Mouse (Mus musculus): ENCODE data around the gene Arglu1. TPM values are rescaled to one million over a fixed set of nuclear protein-coding genes. Genes with fewer than 3 reads are reported as not detected.
A peak's percentile ranks its signal among the peaks of the same experiment; 100 is the strongest.

Arglu1 gene
- polyA plus RNA-seq, 1 experiment: 143 TPM

DNA sequence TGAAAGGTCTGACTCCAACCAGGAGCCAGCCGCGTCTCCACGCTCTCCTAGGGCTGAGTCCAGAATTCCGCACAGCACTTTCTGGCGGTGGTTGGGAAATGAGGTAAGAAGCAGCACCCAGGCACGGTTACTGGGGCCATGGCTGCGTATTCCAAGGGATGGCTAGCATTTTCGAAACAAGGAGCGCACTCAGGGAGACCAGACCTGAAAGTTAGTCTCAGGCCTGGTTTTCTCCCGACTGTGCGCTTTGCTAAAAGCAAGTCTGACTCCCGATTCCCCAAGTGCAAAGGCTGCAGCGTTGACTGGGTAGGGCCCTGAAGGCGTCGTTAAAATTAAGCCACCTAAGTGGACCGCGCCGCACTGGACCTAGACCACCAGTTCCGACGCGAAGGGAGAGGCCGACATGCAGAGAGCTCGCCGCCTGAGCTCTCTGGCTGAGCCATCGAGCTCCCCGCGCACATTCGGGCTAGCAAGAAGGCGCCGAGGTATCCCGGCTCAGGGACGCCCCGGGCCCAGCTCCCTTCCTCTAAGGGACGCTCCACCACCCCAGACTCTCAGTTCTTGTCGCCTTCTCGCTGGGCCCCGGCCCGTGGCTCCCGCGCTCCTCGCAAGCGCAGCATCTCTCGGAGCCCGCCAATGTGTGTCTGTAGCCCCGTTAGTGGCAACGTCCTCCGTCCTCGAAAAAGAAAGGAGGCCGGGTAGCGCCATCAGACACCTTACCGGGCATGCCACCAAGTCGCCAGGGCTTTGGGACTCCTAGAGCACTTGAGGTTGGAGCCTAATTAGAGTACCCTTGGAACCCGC, 30.6 kb downstream of the Arglu1 start:
- peak overlapping the region; percentile 100 for H3K4me3 ChIP-seq (ENCODE audit: insufficient read depth, low read length)
- peak overlapping the region; percentile 86 for H3K27ac ChIP-seq (ENCODE audit: insufficient read depth, low read length)
- peaks cover under 1% of the 10 kb centered on the region; the same call in 1 of the 2 replicates for H3K4me1 ChIP-seq (ENCODE audit: control insufficient read depth, insufficient read depth, low read length)
- TF ChIP-seq CTCF (IDR thresholded peaks at IDR 0.05; ENCODE audit: extremely low read depth, insufficient read depth, low read length) (no peak), POLR2A (IDR thresholded peaks at IDR 0.05; ENCODE audit: extremely low read depth, insufficient read depth, low read length) (no peak)

DNA sequence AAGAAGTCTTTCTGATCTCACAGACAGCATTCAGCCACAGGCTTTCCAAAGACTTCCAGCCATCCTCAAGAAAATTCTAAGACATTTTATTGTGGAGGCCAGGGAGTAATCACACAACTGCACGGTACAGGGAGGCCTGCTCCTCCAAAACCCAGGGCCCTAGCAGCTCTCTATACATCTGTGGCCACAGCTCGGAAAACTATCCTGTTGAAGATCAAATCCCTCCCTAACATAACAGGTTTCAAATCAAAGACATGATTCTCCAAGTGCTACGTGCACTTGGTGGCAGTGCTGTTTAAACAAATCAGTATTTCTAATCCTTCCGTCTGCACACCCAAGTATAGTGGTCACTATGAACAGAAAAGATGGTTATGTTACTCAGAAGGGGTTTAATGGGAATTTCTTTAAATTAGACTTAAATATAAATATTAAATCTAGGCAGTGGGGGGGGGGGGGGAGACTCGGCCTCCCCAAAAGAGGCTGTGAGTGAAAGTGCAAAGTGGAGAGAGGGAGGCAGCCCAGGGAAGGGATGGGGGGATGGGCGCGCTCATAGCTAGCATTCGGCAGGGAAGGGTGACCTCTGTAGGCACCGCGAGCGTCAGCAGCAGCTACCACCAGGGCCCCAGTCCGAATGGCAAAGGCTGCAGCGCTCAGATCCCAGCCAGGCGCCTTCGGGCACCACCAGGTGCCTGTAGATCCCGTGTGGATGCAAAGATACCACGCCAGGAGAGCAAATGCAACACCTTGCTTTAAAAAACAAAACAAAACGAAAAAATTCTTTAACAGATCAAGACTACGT, 31.7 kb downstream of the Arglu1 start:
- Histone ChIP-seq H3K27ac (ENCODE audit: insufficient read depth, low read length) (peak overlapping the region; percentile 58), H3K4me3 (ENCODE audit: insufficient read depth, low read length) (peak overlapping the region; percentile 100), H3K4me1 (ENCODE audit: control insufficient read depth, insufficient read depth, low read length) (peaks cover 7% of the 10 kb centered on the region)

DNA sequence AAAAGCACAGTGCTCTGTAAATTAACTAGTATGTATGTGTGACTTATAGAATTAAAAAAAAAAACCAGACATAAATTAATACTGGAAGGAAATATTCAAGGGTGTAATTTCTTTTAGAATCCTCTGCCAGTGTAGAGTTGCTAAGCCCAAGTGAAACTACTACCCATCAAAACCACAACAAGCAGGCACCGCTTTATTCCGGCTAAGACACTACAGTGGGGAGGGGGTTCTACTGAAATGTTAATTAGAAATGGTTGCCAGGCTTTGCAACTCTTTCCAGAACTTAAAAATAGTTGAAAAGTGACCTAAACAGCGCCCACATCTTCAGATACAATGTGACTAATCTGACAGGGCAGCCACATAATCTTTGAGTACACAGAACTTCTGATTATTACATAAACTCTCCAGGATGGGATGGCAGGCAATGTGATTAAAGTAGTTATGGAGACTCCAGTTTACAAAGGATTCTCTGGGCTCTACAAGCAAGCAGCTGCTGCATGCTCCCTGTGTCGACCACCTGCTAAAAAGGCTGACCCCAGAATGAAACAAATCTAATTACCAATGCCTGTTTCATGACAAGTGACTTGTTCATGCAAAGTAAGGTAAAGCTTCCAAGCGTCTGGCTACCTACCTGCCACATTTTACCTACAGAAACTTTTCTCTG, 32.5 kb downstream of the Arglu1 start:
- H3K27ac ChIP-seq (ENCODE audit: insufficient read depth, low read length): peak overlapping the region; percentile 58; the same call in 1 of the 2 replicates
- TF ChIP-seq POLR2A (IDR thresholded peaks at IDR 0.05; ENCODE audit: extremely low read depth, insufficient read depth, low read length) (no peak), CTCF (IDR thresholded peaks at IDR 0.05; ENCODE audit: extremely low read depth, insufficient read depth, low read length) (no peak)
- peak overlapping the region; percentile 100 for H3K4me3 ChIP-seq (ENCODE audit: insufficient read depth, low read length)
- H3K4me1 ChIP-seq (ENCODE audit: control insufficient read depth, insufficient read depth, low read length): peaks cover 9% of the 10 kb centered on the region

More for the DNA sequence above, 31.7 kb downstream of the Arglu1 start:
- TF ChIP-seq CTCF (IDR thresholded peaks at IDR 0.05; ENCODE audit: extremely low read depth, insufficient read depth, low read length) (peak; percentile 54), POLR2A (IDR thresholded peaks at IDR 0.05; ENCODE audit: extremely low read depth, insufficient read depth, low read length) (no peak)

DNA sequence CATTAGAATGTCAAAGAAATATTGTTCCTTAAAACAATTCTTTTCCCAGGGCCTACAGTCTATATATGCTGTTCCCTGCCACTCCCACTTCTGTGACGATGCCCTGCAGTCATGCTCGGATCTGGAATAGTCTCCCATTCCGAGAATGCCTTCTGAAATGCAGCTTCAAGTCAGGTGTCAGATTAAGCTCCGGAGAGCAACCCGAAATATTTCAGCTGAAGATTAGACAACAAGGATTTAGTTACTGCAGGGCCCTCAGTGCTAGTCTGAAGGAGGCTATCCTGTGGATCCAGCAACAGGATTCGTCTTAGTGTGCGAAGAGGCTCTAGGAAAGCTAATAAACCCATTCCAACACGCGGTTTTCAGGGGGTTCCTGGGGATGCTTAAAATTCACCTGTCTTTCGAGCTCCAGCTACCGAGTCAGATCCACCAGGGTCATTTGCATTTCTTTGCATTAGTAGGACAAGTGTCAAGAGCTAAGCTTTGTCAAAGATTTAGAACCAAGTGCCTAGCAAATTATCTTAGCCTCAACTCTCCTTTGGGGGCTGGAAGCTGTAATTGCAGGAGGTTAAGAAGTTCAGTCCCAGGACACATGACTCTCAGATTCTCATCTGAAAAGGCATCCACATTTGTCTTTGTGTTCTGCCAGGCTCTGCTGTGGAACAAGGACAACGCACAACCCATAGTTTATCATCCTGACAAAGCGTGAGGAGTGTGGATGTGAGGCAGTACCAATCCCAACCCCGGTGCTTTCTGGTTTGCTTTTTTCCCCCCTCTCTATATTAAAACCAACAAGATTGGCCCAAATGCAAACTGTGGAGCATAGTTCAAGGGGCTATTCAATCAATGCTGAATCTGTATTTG, 33.5 kb downstream of the Arglu1 start:
- Histone ChIP-seq H3K27ac (ENCODE audit: insufficient read depth, low read length) (peak overlapping the region; percentile 23; the same call in 1 of the 2 replicates), H3K4me1 (ENCODE audit: control insufficient read depth, insufficient read depth, low read length) (peaks cover 11% of the 10 kb centered on the region), H3K4me3 (ENCODE audit: insufficient read depth, low read length) (peak overlapping the region; percentile 32)
- TF ChIP-seq POLR2A (IDR thresholded peaks at IDR 0.05; ENCODE audit: extremely low read depth, insufficient read depth, low read length) (0 out of 2 replicates have a peak, but pooled peaks have one; percentile 28), CTCF (IDR thresholded peaks at IDR 0.05; ENCODE audit: extremely low read depth, insufficient read depth, low read length) (no peak)

DNA sequence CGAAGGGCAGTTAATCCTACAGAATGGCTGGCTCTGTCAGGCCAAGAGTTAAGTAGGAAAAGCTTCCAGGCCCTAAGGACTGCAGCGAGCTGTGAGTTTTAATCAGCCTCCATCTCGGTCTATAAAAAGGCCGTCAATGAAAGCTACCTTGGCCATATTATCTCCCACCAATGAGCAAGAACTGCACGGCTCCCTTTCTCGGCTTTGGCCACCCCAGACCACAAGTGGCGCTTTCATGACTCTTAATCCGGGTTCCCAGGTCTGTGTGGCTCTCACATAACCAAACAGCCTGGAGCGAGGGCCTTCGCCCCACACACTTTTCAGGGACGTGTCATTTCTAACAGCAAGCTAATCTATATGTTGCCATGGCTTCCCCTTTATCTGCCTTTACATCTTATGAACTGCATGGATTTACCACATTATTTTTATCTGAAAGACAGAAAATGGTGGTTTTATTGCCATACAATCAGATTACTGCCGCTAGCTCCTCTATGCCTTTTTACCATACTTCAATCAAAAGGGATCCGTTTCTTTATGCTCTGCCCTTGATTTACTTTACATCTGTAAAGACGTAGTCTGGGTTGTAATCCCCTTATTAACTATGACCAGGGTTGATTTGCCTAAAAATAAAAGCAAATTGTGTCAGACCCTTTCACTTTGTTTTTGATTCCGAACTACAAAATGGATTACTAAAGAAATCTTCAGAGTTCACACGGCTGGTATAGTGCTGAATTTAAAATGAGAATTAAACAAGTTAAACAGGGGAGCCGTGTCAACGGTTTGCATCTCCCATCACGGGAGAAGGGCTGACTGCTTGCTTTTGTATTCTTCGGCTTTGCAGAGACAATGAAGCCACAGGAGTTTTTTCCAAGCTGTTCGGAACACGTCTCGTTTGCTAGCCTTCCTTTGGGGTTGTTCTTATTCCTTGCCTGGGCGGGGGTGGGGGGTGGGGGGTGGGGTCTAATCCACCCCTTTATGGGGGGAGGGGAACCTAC, 34.7 kb downstream of the Arglu1 start:
- TF ChIP-seq CTCF (IDR thresholded peaks at IDR 0.05; ENCODE audit: extremely low read depth, insufficient read depth, low read length) (no peak), POLR2A (IDR thresholded peaks at IDR 0.05; ENCODE audit: extremely low read depth, insufficient read depth, low read length) (no peak)
- 0 out of 2 replicates have a peak overlapping the region, but pooled peaks have one; percentile 8 for H3K27ac ChIP-seq (ENCODE audit: insufficient read depth, low read length)
- H3K4me1 ChIP-seq (ENCODE audit: control insufficient read depth, insufficient read depth, low read length): peaks cover 11% of the 10 kb centered on the region
- H3K4me3 ChIP-seq (ENCODE audit: insufficient read depth, low read length): peak overlapping the region; percentile 29

DNA sequence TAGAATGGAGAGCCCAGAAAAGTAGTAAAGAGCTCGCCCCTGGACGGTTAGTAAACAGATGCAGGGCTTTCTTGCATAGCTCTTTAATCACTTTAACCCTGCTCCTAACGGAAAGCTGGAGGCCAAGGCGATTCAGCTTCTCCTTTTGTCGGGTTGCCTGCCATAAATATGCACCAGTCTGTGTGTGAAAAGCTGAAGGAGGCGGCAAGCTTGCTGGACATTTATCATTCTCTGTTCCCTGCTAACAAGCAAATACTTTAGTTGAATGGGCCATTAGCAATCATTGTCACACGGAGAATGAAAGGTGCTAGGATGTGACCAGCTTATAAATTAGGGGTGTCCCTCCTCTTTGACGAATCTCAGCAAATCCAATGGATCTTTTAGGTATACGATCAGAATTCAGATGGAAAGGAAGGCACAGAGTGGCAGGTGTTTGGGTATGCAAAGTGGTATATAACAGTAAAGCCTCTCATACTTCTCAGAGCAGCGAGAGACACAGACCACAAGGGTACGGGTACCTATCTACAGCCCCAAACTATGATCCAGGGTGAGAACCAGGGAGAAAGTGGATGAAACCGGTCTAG, 36.3 kb downstream of the Arglu1 start:
- TF ChIP-seq CTCF (IDR thresholded peaks at IDR 0.05; ENCODE audit: extremely low read depth, insufficient read depth, low read length) (no peak), POLR2A (IDR thresholded peaks at IDR 0.05; ENCODE audit: extremely low read depth, insufficient read depth, low read length) (no peak)
- peak overlapping the region; percentile 62 for H3K27ac ChIP-seq (ENCODE audit: insufficient read depth, low read length)
- H3K4me1 ChIP-seq (ENCODE audit: control insufficient read depth, insufficient read depth, low read length): peaks cover 20% of the 10 kb centered on the region
- no peak overlapping the region for H3K4me3 ChIP-seq (ENCODE audit: insufficient read depth, low read length)

DNA sequence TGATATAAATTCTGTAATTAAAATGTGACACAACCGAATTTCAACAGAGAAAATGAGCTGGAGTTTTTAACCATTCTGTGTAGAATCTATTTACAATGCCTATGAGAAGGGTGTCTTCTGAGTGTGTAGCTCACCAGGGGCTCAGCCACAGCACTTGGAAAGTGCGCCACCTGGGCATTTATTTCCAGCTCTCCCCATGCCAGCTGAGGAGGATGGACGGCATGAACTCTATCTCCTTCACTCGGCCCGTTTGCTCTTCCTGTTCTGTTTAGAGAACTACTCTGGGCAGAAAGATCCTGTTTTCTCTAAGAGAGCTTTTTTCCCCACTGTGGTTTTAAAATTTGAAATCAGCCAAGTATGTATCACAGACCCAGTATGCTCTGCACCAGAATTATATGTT, 37.0 kb downstream of the Arglu1 start:
- Histone ChIP-seq H3K4me3 (ENCODE audit: insufficient read depth, low read length) (no peak overlapping the region), H3K27ac (ENCODE audit: insufficient read depth, low read length) (no peak overlapping the region), H3K4me1 (ENCODE audit: control insufficient read depth, insufficient read depth, low read length) (peaks cover 21% of the 10 kb centered on the region)
- TF ChIP-seq CTCF (IDR thresholded peaks at IDR 0.05; ENCODE audit: extremely low read depth, insufficient read depth, low read length): no peak; the same call in 1 of the 2 replicates
- TF ChIP-seq POLR2A (IDR thresholded peaks at IDR 0.05; ENCODE audit: extremely low read depth, insufficient read depth, low read length): no peak

Measured in cortical plate, adult 2 months (tissue).